Mouse (Mus musculus): ENCODE data around the gene Abcg8.

GRCm38 (mm10) chr17:84672376-84673369 lies 3.4 kb upstream of the Abcg8 start:
- TF ChIP-seq POLR2A (IDR thresholded peaks at IDR 0.05; ENCODE audit: insufficient read depth, low read depth, low read length): no peak
- TF ChIP-seq CTCF (IDR thresholded peaks at IDR 0.05): no peak
